Mouse (Mus musculus) lung, postnatal 0 days (tissue): ENCODE data around the gene Gm17364.

ENCODE experiments used
- CTCF ChIP-seq: IDR thresholded peaks from 2 replicates; pipeline ENCODE4 v1.5.1; 2016; ENCODE audit warnings: antibody characterized with exemption, mild to moderate bottlenecking
- EP300 ChIP-seq: IDR thresholded peaks from 2 replicates; pipeline ENCODE4 v1.6.1; 2016; ENCODE audit warnings: antibody characterized with exemption, mild to moderate bottlenecking, control low read depth

DNA sequence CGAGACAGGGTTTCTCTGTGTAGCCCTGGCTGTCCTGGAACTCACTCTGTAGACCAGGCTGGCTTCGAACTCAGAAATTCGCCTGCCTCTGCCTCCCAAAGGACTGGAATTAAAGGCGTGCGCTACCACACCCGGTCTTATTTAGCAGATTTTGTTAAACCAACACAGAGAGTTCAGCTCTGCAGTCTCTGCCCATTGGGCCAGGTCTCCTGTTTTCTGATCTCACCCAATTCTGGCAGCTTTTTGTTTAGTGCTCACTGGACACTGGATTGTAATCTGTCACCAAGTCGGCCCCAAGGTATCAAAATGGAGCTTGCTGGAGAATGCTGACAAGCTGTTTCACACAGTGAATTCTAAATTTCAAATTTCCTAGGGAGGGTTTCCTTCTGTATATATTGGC lies 21.0 kb downstream of the Gm17364 start:
- no peak for TF ChIP-seq CTCF
- no peak for TF ChIP-seq EP300
